Mouse (Mus musculus) heart, postnatal 0 days (tissue): ENCODE measurements around the gene Hivep3. TPM values are rescaled to one million over a fixed set of nuclear protein-coding genes. Genes with fewer than 3 reads are reported as not detected.

Experiments
- ATAC-seq: fragments of 200-750 bp; cut with Nextera tagmentation; 2 replicates; pipeline ENCODE4 v1.8.0; 2017; ENCODE audit warnings: low read depth, moderate number of reproducible peaks, moderate library complexity; ENCODE audit not compliant: insufficient read depth
- DNase-seq: peaks from one replicate; pipeline ENCODE4 v3.0.0-alpha.2; 2016; ENCODE audit warnings: low spot score
- H3K27ac ChIP-seq: fragments of 300-500 bp; sonication (generic); 2 replicates; pipeline ENCODE4 v1.5.1; 2014; ENCODE audit warnings: low read depth, mild to moderate bottlenecking
- H3K27me3 ChIP-seq: fragments of 300-500 bp; sonication (generic); 2 replicates; pipeline ENCODE4 v1.6.1; 2014; ENCODE audit warnings: low read length, mixed read lengths; ENCODE audit not compliant: control insufficient read depth, insufficient read depth
- H3K36me3 ChIP-seq: fragments of 300-500 bp; sonication (generic); replicated peaks from 2 replicates; pipeline ENCODE4 v1.6.1; 2014; ENCODE audit warnings: low read length, mixed read lengths; ENCODE audit not compliant: control insufficient read depth, insufficient read depth
- H3K4me1 ChIP-seq: fragments of 300-500 bp; sonication (generic); 2 replicates; pipeline ENCODE4 v1.6.1; 2014; ENCODE audit warnings: antibody characterized with exemption; ENCODE audit not compliant: control insufficient read depth, insufficient read depth
- H3K4me2 ChIP-seq: fragments of 300-500 bp; sonication (generic); 2 replicates; pipeline ENCODE4 v1.6.1; 2014; ENCODE audit warnings: low read depth, mild to moderate bottlenecking, low read length, moderate library complexity
- H3K4me3 ChIP-seq: fragments of 300-500 bp; sonication (generic); 2 replicates; pipeline ENCODE4 v1.5.1; 2014; ENCODE audit warnings: low read depth, low read length
- H3K9ac ChIP-seq: fragments of 300-500 bp; sonication (generic); replicated peaks from 2 replicates; pipeline ENCODE4 v1.6.1; 2014; ENCODE audit warnings: low read depth, low read length, mixed read lengths
- H3K9me3 ChIP-seq: fragments of 300-500 bp; sonication (generic); replicated peaks from 2 replicates; pipeline ENCODE4 v1.6.1; 2016; ENCODE audit warnings: low read length; ENCODE audit not compliant: control insufficient read depth
- CTCF ChIP-seq: IDR thresholded peaks from 2 replicates; pipeline ENCODE4 v1.5.1; 2016; ENCODE audit warnings: antibody characterized with exemption, control low read depth, low read depth
- EP300 ChIP-seq: IDR thresholded peaks from 2 replicates; pipeline ENCODE4 v1.6.1; 2016; ENCODE audit warnings: antibody characterized with exemption, low read depth
- WGBS: fragments of 180-500 bp; shearing (Covaris S2); extraction: QIAGEN DNeasy Blood & Tissue Kit; methylation state at CpG from one replicate; pipeline ENCODE4 v1.1.7; 2014; 5-methylcytosine and 5-hydroxymethylcytosine counted together
- polyA plus RNA-seq: library from polyadenylated mRNA; unstranded; fragments of >200 nt; fragmentation: Nextera tagmentation; extraction: Ambion mirVana; gene quantifications from 2 replicates; pipeline ENCODE4 v1.2.1, GENCODE M21; 2015
- total RNA-seq: library from RNA; depleted of rRNA; stranded (reverse); fragments of >200 nt; gene quantifications from 2 replicates; pipeline ENCODE4 v1.2.3, GENCODE M21; 2014; ENCODE audit warnings: low replicate concordance

Hivep3 gene
- total and polyA plus RNA-seq, 2 experiments from 2014 or later, result 5.8 to 10.4 TPM

- Histone ChIP-seq H3K36me3 (no peaks in the 10 kb centered on the region), H3K27ac (no peak overlapping the region), H3K4me1 (no peaks in the 10 kb centered on the region), H3K4me3 (no peak overlapping the region), H3K4me2 (no peak overlapping the region), H3K9ac (no peak overlapping the region), H3K9me3 (no peaks in the 10 kb centered on the region), H3K27me3 (no peaks in the 10 kb centered on the region)
- ATAC-seq (no peak), DNase-seq (no peak)
- TF ChIP-seq EP300 (no peak), CTCF (no peak)
- 72% methylated on average over 7 of the region's 7 CpGs for WGBS
Measured at GRCm38 (mm10) chr4:119760820-119761219, 27.2 kb downstream of the Hivep3 start.

- Histone ChIP-seq H3K9ac (no peak overlapping the region), H3K4me1 (no peaks in the 10 kb centered on the region), H3K36me3 (no peaks in the 10 kb centered on the region), H3K4me3 (no peak overlapping the region), H3K9me3 (no peaks in the 10 kb centered on the region), H3K27me3 (no peaks in the 10 kb centered on the region), H3K4me2 (no peak overlapping the region), H3K27ac (no peak overlapping the region)
- DNase-seq, result no peak
- no peak for ATAC-seq
- 74% methylated on average over 9 of the region's 9 CpGs for WGBS
- TF ChIP-seq CTCF (no peak), EP300 (no peak)
Measured at GRCm38 (mm10) chr4:119761459-119762121, 28.0 kb downstream of the Hivep3 start.

- Histone ChIP-seq H3K4me3 (no peak overlapping the region), H3K27me3 (no peaks in the 10 kb centered on the region)
- TF ChIP-seq CTCF, result no peak
- no peak for TF ChIP-seq EP300
Measured at GRCm38 (mm10) chr4:119762171-119762570, 28.6 kb downstream of the Hivep3 start.

GRCm38 (mm10) chr4:119768046-119768445 is 34.5 kb downstream of the Hivep3 start:
- H3K36me3 ChIP-seq, result no peaks in the 10 kb centered on the region
- whole genome bisulfite sequencing, result 77% methylated on average over 3 of the region's 3 CpGs
- no peak for ATAC-seq

More at GRCm38 (mm10) chr4:119762171-119762570, 28.6 kb downstream of the Hivep3 start:
- 79% methylated on average over 2 of the region's 2 CpGs for WGBS
- no peak overlapping the region for H3K9ac ChIP-seq
- H3K4me1 ChIP-seq, result no peaks in the 10 kb centered on the region
- no peak overlapping the region for H3K27ac ChIP-seq
- DNase-seq (no peak), ATAC-seq (no peak)
- H3K36me3 ChIP-seq, result no peaks in the 10 kb centered on the region
- no peaks in the 10 kb centered on the region for H3K9me3 ChIP-seq
- H3K4me2 ChIP-seq, result no peak overlapping the region

GRCm38 (mm10) chr4:119775913-119776312 is 42.3 kb downstream of the Hivep3 start:
- 86% methylated on average over 3 of the region's 3 CpGs for WGBS
- ATAC-seq, result no peak
- TF ChIP-seq EP300, result no peak
- no peak for TF ChIP-seq CTCF

More at GRCm38 (mm10) chr4:119768046-119768445, 34.5 kb downstream of the Hivep3 start:
- no peak for TF ChIP-seq EP300
- TF ChIP-seq CTCF, result no peak
- H3K4me3 ChIP-seq, result no peak overlapping the region
- no peaks in the 10 kb centered on the region for H3K4me1 ChIP-seq
- no peak overlapping the region for H3K27ac ChIP-seq
- no peak for DNase-seq
- no peak overlapping the region for H3K9ac ChIP-seq
- no peaks in the 10 kb centered on the region for H3K9me3 ChIP-seq
- H3K4me2 ChIP-seq, result no peak overlapping the region
- no peaks in the 10 kb centered on the region for H3K27me3 ChIP-seq

GRCm38 (mm10) chr4:119777146-119777545 is 43.6 kb downstream of the Hivep3 start:
- TF ChIP-seq EP300 (no peak), CTCF (no peak)
- Histone ChIP-seq H3K36me3 (no peaks in the 10 kb centered on the region), H3K27me3 (no peaks in the 10 kb centered on the region), H3K4me1 (no peaks in the 10 kb centered on the region; the same call in 1 of the 2 replicates), H3K4me2 (no peak overlapping the region), H3K27ac (no peak overlapping the region), H3K4me3 (no peak overlapping the region), H3K9me3 (no peaks in the 10 kb centered on the region), H3K9ac (no peak overlapping the region)
- ATAC-seq (no peak), DNase-seq (no peak)
- 78% methylated on average over 3 of the region's 3 CpGs for WGBS

More at GRCm38 (mm10) chr4:119775913-119776312, 42.3 kb downstream of the Hivep3 start:
- H3K27ac ChIP-seq, result no peak overlapping the region
- no peaks in the 10 kb centered on the region for H3K9me3 ChIP-seq
- no peak overlapping the region for H3K4me3 ChIP-seq
- DNase-seq, result no peak
- H3K4me1 ChIP-seq, result no peaks in the 10 kb centered on the region; the same call in 1 of the 2 replicates
- H3K4me2 ChIP-seq, result no peak overlapping the region
- H3K27me3 ChIP-seq, result no peaks in the 10 kb centered on the region
- H3K36me3 ChIP-seq, result no peaks in the 10 kb centered on the region
- no peak overlapping the region for H3K9ac ChIP-seq
